Mouse (Mus musculus): ENCODE measurements around the gene Kcnj4.
A peak's percentile ranks its signal among the peaks of the same experiment; 100 is the strongest.

DNA sequence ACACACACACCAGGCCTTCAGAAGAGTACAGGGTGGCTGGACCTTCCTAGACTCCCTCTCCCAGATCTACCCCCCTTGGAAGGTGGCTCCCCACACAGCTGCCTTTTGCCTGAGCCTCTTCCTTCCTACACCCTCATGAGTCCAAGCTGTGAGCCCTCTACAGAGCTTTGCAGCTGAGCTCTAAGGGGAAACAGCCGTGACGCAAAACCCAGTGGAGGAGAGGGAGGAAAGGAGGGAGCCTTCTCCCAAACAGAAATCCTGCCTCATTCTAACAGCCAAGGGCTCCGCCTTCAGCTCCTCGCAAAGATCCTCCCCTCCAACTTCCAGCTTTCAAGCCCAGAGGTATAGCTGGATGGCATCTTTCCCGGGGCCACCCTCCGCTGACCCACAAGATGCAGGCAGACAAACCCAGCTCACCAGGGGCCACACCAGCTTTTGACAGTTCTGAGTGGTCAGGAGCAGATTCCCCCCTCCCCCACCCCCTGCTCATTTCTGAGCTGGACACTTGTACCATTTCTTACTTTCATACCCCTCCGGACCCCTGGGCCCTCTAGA is 61.1 kb downstream of the Kcnj4 start:
- TF ChIP-seq POLR2A (IDR thresholded peaks at IDR 0.05; ENCODE audit: extremely low read depth, insufficient read depth, low read length) (peak; percentile 67; the same call in 1 of the 2 replicates), CTCF (IDR thresholded peaks at IDR 0.05; ENCODE audit: extremely low read depth, insufficient read depth, low read length) (no peak)
